Mouse (Mus musculus) kidney, adult 18-20 months (tissue): ENCODE data around the gene Sprr2a1.
"Not testable (repeated sequence)": the region's sequence is repeated elsewhere in the genome, so short reads cannot be mapped to it uniquely, and the experiment has no call there.

ENCODE experiments used
- DNase-seq: peaks from one replicate; pipeline ENCODE4 v3.0.0; 2021

The Sprr2a1 gene

DNA sequence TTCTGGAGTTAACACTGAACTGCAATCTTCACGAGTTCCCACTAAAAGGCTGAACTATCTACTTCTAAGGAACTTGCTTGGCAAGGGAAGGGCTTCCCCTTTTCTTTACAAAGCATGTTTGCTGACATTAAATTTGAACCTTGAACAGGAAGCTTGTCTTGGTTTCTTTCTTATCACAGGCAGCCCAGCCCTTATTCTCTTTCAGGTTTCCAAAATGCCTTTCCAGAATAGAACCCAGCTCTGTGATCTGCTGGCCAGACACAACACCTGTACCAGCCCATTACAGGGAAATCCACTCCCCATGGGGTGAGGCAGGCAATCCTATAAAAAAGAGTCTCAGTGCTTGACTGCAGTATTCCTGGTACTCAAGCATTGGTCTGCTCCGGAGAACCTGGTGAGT lies at the start of gene Sprr2a1, which contains the start of gene Sprr2a2:
Gene Sprr2a1 (plus strand): TSS at position 231 of the 400 bp plus-strand sequence.
Gene Sprr2a2 (plus strand): TSS at position 352 of the 400 bp plus-strand sequence.
- DNase-seq: not testable (repeated sequence)

DNA sequence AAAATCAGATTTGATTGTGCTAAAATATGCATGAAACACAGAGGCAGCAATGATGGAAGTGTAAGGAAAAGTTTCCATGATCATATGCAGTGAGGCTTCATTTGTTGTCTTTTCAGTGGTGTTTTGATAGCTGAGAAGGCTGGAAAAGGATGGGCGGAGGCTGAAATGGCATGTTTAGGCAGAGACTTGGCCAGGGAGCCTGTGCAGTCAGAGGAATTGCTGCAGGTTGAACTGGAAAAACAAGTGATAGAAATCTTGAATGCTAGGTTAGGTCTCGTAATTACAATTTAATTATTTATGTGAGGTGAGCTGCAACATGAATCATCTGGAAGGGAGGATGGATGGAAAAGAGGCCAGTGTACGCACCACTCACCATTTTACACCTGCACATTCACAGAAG lies 45.8 kb upstream of the Sprr2a1 start:
- DNase-seq: no peak

DNA sequence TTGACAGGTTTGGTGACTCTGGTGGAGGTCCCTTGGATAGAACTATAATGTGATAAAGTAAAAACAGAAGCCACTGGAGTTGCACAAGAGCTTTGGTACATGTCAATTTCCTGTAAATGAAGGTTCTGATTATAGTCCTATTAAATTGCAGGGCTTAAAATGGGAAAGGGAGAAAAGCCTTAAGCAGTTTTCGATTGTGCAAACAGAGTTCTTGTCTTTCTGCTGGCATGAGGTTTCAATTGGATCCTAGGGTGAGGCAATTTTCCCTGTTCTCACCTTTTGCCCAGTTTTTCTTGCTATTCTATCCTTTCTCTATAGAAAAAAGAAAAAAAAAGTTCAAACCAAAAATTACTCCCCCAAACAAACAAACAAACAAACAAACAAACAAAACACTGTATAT lies 38.7 kb upstream of the Sprr2a1 start:
- DNase-seq: no peak

DNA sequence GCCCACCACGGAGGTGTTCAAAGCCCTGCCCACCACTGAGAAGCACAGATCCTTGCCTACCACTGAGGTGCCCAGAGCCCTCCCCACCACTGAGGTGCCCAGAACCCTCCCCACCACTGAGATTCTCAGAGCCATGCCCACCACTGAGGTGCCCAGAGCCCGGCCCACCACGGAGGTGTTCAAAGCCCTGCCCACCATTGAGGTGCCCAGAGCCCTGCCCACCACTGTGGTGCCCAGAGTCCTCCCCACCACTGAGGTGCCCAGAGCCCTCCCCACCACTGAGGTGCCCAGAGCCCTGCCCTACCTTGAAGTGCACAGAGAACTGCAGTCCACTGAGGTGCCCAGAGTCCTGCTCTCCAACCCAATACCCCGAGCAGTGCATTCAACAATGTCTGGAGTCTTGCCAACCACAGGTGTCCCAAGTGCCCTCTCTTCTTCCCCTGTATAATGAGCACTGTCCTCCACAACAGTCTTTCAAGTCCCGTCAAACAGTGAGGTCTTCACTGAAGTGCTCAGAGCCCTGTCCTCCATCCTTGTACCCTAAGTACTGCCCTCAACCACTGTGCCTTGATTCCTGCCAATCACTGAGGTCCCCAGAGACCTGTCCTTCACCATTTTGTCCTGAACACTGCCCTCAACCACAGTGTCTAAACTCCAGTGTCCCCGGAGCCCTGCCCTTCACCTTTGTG lies 19.9 kb upstream of the Sprr2a1 start:
- no peak for DNase-seq

DNA sequence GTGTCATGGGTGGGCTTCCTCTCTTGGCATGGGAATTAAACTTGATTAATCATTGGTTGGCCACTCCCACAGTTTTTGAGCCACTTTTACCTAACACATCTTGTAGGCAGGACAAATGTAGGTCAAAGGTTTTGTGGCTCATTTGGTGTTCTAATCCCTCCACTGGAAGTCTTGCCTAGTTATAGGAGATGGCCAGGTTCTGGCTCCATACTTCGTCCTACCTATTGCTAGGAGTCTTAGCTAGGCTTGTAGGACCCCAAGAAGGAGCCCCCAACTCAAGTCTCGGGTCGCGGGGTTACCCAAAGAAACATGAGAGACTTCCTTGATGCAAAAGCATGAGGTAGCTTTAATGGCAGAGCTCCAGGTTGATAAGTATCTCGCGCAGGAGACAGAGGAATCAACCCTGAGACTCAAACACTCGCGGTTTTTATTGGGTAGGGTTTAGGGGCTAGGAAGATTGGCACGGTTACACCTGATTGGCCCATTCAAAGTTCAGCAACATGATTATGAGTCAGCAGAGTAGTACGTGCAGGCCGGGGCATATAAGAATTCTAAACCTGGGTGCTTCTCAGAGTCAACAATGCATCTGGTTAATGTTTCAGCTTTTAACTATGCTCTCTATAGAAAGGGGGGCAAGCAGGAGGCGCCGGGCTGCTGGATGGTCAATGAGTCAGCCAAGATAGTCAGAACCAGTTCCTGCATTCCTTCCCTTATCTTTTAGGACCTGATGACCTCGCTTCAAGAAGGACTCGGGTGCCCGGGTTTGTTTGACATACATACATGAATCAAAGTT lies 4.3 kb upstream of the Sprr2a1 start:
- DNase-seq: not testable (repeated sequence)

DNA sequence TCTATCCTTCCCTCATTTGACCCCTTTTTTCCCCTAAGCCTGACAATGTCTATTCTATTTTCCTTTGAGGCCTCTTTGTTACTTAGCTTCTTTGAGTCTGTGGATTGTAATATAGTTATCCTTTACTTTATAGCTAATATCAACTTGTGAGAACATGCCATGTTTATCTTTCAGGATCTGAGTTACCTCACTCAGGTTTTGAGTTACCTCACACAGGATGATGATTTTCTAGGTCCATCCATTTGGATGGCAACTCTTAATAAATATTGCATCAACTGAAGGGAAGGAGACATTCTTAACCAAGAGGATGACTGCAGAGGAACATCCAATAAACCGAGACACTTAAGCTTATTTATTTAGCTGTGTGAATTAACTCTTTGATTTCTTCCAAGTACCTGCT lies 3.5 kb upstream of the Sprr2a1 start:
- not testable (repeated sequence) for DNase-seq

DNA sequence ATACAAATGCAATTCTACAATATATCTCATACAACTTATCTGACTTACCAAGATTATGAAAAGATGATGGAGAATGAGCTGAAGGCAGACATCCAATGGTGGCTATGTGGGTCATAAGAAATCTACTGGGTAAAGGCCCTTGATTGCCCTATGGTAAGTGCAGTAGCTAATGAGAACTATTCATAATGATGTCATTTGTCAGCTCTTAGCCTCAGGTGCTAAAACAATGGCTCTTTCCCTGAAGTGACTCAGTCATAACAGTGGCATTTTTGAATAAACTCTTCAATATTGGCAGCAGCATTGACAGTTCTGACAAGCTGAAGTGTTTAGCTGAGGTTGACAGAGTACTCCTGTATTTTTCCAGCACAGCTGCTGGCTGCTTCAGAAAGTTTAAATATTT lies 1.9 kb upstream of the Sprr2a1 start:
- not testable (repeated sequence) for DNase-seq

DNA sequence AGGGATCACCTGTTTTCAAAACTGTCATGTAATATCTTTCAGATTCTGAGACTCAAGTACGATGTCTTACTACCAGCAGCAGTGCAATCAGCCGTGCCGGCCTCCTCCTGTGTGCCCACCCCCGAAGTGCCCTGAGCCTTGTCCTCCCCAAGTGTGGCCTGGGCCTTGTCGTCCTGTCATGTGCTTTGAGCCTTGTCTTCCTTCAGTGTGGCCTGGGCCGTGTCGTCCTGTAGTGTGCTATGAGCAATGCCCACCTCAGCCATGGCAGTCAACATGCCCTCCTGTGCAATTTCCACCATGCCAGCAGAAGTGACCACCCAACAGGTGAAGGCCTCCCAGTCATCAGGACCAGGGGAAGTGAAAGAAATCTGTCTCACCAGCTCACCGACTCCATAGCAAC lies 3.4 kb downstream of the Sprr2a1 start:
- DNase-seq: not testable (repeated sequence)

DNA sequence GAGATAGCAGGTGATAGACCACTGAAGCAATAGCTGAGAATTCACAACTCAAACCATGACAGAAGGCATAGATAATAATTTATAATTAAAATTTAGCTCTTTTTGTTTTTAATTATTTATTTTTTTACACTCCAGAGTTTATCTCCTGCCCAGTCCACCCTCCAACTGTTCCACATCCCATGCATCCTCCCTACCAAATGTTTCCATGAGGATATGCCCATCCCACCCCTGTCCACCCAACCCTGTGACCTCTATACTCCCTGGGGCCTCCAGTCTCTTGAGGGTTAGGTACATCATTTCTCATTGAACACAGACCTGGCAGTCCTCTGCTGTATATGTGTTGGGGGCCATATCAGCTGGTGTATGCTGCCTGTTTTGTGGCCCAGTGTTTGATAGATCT lies 8.1 kb downstream of the Sprr2a1 start:
- DNase-seq: not testable (repeated sequence)

DNA sequence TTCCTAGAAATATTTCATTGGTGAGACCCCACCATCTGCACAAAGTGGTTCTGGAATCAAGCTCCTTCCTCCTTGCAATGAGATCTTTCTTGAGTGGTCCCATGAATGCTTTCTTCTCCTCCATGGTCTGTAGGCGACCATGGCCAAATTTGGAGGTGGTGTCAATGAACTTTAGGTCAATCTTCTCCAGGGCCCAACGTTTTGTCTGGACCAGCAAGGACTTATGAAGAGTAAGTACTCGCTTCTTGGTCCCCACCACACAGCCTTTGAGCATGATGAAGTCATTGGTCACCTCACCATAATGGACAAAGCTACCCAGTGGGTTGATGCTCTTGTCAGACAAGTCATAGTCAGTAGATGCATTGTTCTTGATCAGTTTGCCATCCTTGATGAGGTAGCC lies 11.8 kb downstream of the Sprr2a1 start:
- DNase-seq: not testable (repeated sequence)

DNA sequence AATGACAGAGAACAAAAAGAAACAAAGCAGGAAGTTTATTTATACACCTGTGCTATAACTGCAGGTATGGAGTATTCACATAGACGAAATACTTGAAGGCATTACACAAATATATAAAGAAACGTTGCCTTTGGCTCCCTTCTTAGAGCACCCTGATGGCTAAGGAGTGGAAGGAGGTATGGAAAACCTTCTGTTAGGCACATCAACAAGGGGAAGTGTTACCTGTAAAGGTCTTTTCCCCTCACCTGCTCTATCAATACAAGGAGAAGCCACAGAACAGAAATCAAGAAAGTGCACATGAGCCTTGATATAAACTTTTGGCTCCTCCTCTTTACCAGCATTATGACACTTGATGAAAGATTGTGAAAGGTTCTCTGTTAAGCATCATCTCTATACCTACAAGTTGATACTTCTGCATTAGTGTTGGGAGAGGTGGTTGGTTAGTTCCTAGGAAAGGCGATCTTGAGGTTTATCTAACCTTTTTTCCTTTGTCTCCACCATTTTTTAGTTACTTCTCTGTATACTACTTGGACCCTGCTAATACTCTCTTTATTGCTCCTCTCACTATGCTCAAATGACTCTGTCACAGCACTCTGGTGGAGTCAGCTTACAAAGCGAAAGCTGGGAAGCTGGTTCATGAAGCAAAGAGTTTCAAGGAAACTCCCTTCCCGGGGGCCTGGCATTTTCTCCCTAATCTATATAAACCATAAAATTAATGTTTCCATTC lies 21.0 kb downstream of the Sprr2a1 start:
- not testable (repeated sequence) for DNase-seq

DNA sequence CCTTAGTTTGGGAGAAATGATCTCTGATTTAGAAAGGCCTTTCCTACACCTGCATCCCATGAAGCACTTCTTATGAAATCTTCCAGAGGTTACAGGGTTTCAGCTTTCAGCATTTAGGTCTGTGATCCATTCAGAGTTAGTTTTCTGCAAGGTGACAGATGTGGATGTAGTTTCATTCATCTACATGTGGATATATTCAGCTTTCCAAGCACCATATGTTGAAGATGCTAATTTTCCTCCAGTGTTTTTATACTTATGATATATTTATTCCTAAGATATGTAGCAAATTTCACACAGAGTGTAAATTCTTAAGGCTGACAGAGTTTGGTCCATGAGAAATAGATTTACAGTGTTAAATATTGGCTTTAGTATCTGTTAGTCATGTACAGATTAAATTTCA lies 23.1 kb downstream of the Sprr2a1 start:
- DNase-seq: not testable (repeated sequence)

DNA sequence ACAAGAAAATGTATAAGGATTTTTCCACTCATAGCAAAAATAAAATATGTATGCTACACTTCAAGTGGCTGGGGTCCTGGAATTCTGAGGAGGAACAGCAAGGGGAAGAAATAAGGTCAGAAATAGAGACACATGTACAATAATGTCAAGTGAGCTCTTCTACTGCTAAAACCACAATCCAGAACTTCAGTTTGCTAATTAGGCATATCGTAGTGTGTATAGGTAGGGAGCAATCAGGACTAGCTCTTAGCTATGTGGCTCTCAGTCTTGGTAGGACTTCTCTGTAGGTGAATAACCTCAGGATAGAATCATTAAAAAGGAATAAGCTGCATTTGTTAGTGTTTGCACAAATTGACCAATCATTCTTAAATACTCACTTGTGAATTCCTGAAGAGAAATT lies 23.6 kb downstream of the Sprr2a1 start:
- not testable (repeated sequence) for DNase-seq

DNA sequence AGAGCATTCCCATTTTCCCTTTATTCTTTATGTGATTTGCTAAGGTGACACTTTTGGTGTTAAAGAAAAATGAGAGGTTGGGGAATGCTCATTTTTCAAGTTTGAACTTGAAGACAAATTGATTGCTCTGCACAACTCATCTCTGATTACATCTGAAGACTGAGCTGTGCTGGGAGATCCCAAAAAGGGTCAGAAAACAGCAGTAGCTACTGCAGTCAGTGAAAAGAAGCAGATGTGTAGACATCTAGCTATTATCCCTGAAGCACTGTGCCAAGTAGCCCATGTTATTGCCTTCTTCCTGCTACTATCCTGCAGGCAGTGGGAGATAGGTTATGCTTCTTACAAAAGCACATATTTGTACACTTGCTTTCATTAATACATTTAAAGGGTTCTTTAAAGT lies 29.2 kb downstream of the Sprr2a1 start:
- not testable (repeated sequence) for DNase-seq

DNA sequence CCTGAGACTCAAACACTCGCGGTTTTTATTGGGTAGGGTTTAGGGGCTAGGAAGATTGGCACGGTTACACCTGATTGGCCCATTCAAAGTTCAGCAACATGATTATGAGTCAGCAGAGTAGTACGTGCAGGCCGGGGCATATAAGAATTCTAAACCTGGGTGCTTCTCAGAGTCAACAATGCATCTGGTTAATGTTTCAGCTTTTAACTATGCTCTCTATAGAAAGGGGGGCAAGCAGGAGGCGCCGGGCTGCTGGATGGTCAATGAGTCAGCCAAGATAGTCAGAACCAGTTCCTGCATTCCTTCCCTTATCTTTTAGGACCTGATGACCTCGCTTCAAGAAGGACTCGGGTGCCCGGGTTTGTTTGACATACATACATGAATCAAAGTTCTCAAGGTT lies 30.6 kb downstream of the Sprr2a1 start:
- not testable (repeated sequence) for DNase-seq

DNA sequence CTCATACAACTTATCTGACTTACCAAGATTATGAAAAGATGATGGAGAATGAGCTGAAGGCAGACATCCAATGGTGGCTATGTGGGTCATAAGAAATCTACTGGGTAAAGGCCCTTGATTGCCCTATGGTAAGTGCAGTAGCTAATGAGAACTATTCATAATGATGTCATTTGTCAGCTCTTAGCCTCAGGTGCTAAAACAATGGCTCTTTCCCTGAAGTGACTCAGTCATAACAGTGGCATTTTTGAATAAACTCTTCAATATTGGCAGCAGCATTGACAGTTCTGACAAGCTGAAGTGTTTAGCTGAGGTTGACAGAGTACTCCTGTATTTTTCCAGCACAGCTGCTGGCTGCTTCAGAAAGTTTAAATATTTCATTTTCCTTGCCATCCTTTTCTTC lies 32.9 kb downstream of the Sprr2a1 start:
- DNase-seq: not testable (repeated sequence)

DNA sequence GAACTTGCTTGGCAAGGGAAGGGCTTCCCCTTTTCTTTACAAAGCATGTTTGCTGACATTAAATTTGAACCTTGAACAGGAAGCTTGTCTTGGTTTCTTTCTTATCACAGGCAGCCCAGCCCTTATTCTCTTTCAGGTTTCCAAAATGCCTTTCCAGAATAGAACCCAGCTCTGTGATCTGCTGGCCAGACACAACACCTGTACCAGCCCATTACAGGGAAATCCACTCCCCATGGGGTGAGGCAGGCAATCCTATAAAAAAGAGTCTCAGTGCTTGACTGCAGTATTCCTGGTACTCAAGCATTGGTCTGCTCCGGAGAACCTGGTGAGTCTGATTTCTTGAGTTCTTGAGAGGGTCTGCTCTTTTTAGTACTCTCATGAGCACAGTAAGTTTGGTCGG lies 34.9 kb downstream of the Sprr2a1 start:
- not testable (repeated sequence) for DNase-seq

DNA sequence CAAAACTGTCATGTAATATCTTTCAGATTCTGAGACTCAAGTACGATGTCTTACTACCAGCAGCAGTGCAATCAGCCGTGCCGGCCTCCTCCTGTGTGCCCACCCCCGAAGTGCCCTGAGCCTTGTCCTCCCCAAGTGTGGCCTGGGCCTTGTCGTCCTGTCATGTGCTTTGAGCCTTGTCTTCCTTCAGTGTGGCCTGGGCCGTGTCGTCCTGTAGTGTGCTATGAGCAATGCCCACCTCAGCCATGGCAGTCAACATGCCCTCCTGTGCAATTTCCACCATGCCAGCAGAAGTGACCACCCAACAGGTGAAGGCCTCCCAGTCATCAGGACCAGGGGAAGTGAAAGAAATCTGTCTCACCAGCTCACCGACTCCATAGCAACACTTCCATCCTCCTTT lies 38.3 kb downstream of the Sprr2a1 start:
- not testable (repeated sequence) for DNase-seq

DNA sequence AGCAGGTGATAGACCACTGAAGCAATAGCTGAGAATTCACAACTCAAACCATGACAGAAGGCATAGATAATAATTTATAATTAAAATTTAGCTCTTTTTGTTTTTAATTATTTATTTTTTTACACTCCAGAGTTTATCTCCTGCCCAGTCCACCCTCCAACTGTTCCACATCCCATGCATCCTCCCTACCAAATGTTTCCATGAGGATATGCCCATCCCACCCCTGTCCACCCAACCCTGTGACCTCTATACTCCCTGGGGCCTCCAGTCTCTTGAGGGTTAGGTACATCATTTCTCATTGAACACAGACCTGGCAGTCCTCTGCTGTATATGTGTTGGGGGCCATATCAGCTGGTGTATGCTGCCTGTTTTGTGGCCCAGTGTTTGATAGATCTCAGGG lies 42.9 kb downstream of the Sprr2a1 start:
- DNase-seq: not testable (repeated sequence)

DNA sequence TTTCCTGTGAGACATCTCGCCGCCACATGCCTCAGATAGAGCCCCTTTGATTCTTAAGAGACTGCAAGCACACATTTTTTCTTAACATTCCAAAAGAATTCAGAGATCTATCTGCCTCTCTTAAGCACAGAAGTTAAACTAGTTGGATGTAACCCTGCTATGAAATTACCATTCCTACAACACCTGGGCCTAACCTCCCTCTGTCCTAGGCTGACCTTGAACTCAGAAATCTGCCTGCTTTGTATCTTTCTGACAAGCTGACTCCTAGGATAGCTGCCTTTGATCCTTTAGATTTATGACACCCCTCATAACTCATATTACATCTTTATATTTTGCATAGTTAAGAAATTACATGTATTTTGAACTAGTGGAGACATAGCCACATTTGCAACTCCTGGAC lies 47.9 kb downstream of the Sprr2a1 start:
- not testable (repeated sequence) for DNase-seq
